Mouse (Mus musculus): ENCODE results near the gene Sept9.

Sept9 gene

GRCm38 (mm10) chr11:117176304-117176703 is 23.2 kb upstream of the Sept9 start:
- peak in 1 of 2 experiments; percentile 38 for DNase-seq

DNA sequence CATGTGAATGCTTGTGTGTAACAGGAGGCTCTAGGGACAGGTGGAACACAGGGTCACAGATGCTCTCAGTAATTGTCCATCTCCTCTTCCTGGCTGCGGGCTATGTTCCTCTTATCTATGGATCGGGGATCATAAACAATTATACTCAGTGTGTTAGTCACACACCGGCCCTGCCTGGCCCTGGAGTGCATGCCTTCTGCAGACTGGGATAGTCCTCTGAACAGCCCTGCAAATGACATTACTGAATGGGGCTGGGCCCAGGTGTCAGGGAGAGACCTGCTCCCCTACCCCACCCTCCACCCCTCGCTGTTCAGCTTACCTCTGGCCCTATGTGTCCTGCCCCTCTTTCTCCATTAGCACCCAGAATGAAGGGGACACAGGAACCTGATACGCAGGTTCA is 22.6 kb upstream of the Sept9 start:
- DNase-seq: no peak

DNA sequence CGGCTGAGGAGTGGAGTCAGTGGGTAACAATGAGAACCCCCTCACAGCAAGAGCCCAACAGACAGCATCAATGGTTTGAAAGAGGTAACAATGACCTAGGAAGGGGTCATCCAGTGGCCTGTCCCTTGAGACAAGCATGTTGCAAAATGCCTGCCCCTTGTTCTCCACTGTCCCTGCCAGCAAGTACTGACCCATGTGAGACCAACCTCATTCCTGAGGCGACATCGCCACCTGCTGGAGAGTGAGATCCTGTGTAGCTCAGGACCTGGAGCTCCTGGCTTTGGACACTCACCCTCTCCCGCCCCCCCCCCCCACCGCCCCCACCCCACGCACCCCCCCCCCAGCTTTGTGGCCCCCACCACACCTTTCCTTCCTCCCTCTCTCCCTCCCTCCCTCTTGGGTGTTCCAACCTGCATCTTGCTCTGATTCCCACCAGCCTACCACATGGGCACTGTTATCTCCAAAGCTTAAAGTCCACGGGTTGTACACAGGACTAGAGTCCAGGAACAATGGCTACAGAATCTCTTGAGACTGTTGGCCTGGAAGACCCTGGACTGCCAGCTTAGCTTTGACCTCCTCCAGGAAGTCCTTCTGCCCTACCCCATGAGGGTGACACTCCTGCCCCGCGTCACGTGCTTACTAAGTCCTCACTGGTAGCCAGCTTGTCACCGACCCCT is 22.0 kb upstream of the Sept9 start:
- peak; percentile 87 to 93 for DNase-seq

DNA sequence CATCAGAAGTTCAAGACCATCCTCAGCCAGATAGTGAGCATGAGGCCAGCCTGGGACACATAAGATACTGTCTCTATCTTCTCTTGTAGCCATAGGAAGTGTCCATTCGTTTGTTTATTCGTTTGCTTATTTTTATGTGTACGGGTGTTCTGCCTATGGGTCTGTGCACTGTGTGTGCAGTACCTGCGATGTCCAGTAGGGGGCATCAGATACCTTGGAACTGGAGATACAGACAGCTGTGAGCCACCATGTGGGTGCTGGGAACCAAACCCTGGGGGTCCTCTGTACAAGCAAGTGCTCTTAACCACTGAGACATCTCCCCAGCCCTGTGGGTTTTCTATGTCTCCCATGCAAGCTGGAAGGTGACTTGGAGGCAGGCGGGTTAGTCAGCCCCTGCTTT is 19.6 kb upstream of the Sept9 start:
- no peak for DNase-seq

GRCm38 (mm10) chr11:117182808-117183207 is 16.7 kb upstream of the Sept9 start:
- DNase-seq: no peak

DNA sequence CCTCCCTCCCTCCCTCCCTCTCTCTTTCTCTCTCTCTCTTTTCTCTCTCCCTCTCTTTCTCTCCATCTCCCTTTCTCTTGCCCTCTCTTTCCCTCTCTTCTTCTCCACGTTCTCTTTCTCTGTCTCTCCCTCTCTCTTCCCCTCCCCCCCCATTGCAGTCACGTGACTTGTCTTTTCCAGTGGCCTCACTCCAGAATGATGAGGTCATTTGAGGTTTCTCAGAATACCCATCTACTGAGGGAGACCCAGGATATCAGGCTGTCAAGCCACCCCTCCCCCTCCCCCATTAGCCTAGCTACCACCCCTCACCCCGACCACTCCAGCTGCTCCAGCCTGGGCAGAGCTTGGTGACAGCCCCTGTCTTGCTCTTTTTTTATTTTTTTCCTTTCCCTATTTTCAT is 16.2 kb upstream of the Sept9 start:
- DNase-seq: no peak

GRCm38 (mm10) chr11:117183841-117184240 is 15.6 kb upstream of the Sept9 start:
- DNase-seq: no peak

DNA sequence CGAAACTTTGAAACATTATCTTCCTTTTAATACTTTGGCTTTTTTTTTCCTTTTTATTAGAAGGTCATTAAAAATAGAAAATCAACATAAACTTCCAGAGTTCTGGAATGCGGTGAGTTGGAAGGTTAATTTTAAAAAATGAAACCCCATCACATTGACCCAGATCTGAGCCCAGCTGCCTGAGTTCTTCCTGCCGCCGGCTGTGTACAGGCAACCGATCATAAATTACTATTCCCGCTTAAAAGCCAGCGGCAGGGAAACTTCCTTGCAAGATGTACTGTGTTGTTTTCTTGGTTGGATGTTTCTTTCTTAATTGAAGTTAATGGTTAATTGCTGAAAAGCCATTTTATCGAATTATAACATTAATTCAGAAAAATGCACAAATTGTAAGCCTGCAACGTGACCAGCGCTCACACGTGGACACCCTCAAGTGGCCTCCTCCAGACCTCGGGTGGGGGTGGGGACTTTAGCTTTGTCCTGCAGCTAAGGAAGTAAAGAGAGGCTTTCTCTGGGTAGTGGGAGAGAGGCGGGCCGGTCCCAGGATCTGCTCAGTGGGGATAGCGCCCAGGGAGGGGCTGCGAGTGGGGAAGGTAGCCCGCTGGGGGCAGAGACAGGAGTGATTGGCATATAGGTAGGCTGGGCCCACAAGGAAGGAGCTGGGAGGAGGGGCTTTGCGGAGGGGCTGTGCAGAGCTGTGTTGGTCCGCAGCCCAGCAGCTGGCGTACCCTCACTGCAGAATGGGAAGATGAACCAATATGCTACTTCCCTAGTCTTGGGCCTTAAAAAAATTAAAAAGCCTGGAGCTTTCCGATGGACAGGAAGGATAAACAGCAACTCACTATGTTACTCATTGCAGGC is 14.2 kb upstream of the Sept9 start:
- no peak for DNase-seq

DNA sequence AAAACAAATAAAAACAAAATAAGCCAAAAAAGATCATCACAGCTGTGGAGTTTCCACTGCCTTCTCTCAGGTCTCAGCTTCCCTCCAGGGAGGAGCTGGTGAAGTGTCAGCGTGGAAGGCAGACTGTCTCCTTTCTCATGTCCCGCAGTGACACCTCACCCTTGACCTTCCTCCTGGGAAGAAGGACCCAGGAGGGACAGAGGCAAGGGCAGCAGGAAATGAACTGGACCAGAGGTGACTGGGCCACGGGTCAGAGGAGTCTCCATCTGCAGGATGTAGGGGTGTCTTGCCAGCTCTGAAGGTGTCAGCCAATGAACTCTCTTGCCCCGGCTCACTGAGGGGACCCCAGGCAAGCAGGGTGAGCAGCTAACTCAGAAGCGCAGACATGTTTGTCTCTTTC is 7.9 kb upstream of the Sept9 start:
- no peak for DNase-seq

- no peak for DNase-seq
Measured at GRCm38 (mm10) chr11:117194475-117194937, 5.0 kb upstream of the Sept9 start.

DNA sequence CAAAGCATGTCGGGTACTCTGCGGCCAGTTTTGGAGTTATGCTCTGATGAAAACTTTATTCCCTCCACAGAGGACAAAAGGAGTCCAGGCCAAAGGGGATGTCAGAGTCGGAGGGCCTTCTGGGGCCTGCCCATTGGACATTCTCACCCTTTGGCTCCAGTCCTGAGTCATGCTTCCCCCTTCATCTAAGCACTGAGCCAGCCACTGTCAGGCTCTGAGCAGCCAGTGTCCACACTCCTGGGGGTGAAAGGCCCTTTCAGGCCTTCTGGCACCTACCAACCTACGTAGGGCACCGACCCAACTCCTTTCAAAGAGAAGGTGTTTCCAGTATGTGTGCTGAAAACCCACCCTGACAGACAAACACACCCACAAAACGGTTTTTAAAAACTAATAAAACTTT is 3.8 kb upstream of the Sept9 start:
- DNase-seq: no peak

- DNase-seq: no peak
Measured at GRCm38 (mm10) chr11:117196681-117197080, 2.8 kb upstream of the Sept9 start.

GRCm38 (mm10) chr11:117198122-117198521 is 1.3 kb upstream of the Sept9 start:
- peak; percentile 24 to 38 for DNase-seq

DNA sequence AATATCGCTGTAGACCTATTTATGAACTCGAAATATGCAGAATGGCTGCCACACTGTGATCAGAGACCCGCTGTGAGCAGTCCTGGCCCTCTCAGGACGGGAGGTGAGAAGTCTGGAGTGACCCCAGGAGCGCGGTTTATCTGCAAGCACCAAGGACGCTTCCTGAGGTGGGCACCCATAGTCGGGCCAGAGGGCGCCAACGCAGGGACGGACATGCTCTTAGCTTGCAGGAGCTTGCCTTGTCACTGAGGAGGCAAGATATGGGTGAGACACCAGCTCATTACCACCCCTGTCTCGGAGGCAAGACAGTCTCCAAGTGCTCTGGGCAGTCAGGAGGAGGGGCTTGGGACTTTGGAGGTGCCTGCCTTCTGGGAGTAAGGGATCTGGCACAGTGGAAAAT is 2.4 kb downstream of the Sept9 start:
- no peak for DNase-seq

DNA sequence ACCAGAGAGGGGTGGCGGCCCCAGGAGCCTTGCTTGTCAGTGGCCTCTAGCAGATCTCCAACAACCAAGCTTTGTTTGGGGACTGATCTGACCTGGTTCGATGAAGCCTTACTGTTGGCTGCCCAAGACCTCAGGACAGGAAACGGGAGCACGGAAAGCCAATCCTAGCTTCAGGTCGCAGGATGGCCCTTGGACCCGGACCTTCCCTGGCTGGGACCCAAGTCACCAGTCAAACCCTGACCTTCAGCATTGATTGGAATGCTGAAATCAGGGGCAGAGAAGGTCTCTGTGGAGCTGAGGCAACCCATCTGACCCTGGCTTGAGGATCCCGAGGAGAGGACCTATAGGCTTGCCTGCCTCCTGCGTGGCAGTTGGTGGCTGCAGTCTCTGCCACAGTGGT is 5.1 kb downstream of the Sept9 start:
- DNase-seq: no peak

- peak; percentile 37 to 72 for DNase-seq
Measured at GRCm38 (mm10) chr11:117205042-117205441, 5.6 kb downstream of the Sept9 start.

GRCm38 (mm10) chr11:117205447-117205846 is 6.0 kb downstream of the Sept9 start:
- DNase-seq: no peak

DNA sequence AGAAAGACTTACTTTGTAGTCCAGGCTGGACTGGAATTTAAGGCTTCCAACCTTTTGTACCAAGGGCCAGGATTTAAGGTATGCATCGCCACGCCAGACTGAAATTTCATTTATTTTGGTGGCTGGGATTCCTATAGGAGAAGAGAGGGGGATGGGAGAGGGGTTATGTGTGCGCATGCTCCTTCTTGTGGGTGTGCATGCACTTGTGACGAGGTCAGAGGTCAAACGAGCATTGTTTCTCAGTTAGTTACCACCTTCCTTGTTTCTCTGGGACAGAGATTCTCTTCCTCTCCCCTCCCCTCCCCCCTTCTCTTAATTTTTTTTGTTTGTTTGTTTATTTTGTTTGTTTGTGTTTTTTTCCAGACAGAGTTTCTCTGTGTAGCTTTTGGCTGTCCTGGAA is 8.0 kb downstream of the Sept9 start:
- no peak for DNase-seq

- DNase-seq: no peak
Measured at GRCm38 (mm10) chr11:117208151-117208673, 8.8 kb downstream of the Sept9 start.

GRCm38 (mm10) chr11:117216713-117217112 is 17.3 kb downstream of the Sept9 start:
- DNase-seq: no peak

DNA sequence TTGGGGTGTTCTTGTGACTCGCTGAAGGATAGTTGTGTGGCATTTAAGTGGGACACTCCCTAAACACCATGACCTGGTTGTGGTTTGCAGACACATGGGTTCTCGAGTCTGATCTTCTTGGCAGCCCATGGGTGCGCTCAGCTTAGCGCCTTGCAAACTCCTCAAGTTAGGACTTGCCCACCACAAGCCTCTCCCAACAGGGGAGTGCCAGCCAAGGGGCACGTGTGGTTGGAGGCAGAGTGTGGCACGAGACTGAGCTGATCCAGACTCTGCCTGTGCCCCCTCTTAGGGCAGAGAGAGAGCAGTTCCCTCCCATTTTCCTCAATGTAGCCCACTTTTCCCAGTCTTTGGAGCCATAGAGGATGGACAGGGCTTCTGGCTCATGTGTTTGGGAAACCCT is 18.6 kb downstream of the Sept9 start:
- DNase-seq: no peak

DNA sequence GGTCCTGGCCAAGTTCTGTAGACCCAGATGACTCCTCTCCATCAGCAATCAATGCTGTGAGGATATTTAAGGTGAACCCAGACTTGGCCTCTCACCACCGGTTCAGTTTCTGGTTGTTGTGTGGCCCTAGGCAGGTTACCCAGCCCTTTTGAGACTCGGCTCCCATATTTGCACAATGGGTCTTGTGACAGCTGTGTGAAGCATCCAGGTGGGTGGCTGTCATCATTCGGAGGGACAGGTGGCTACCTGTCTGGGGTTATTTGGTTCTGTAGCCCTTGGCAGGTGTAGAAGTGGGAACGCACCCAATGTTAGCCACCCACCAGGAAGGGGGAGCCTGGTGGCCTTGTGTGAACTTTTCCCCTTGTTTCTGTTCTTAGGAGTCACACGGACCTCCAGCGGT is 19.0 kb downstream of the Sept9 start:
- no peak for DNase-seq

- no peak for DNase-seq
Measured at GRCm38 (mm10) chr11:117220777-117221176, 21.3 kb downstream of the Sept9 start.

- DNase-seq: no peak
Measured at GRCm38 (mm10) chr11:117221182-117221581, 21.7 kb downstream of the Sept9 start.
